Mouse (Mus musculus) testis, adult 10 weeks (tissue): ENCODE results near the gene Pkp3. TPM values are rescaled to one million over a fixed set of nuclear protein-coding genes. Genes with fewer than 3 reads are reported as not detected.

ENCODE experiments used
- polyA plus RNA-seq: library from polyadenylated mRNA; stranded (reverse); fragments of 350-450 nt; fragmentation: Illumina TruSeq; extraction: RNeasy Lipid Tissue Mini Kit (QIAGEN cat#74804); gene quantifications from one replicate; pipeline ENCODE4 v1.2.3, GENCODE M21; 2014; ENCODE audit warnings: low read depth, low replicate concordance

The Pkp3 gene
- not detected for polyA plus RNA-seq

GRCm38 (mm10) chr7:141077841-141078240, at the start of gene Pkp3:
Gene Pkp3 (plus strand): TSS chr7:141078218.

DNA sequence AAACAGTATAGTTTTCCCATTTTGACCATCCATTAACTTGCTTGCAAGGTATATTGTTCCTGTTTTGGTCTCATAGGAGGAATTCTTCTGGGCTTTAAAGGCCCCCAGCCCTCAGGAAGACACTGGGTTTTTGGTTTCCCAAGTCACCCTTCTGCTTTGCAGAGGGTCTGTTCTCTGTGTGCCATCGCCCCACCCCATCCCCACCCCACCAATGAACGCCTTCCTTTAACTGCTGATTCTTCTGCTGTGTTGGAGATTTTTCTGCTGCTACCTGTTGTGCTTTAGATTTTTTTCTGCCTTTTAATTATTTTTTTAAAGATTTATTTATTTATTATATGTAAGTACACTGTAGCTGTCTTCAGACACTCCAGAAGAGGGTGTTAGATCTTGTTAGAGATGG, 49.2 kb upstream of the Pkp3 start, which contains the start of gene Gm17387:
Gene Gm17387 (plus strand): TSS at position 301 of the 400 bp plus-strand sequence.

GRCm38 (mm10) chr7:141060426-141061242, 17.4 kb upstream of the Pkp3 start, which contains the start of gene B4galnt4:
Gene B4galnt4 (plus strand): TSS chr7:141061104.

DNA sequence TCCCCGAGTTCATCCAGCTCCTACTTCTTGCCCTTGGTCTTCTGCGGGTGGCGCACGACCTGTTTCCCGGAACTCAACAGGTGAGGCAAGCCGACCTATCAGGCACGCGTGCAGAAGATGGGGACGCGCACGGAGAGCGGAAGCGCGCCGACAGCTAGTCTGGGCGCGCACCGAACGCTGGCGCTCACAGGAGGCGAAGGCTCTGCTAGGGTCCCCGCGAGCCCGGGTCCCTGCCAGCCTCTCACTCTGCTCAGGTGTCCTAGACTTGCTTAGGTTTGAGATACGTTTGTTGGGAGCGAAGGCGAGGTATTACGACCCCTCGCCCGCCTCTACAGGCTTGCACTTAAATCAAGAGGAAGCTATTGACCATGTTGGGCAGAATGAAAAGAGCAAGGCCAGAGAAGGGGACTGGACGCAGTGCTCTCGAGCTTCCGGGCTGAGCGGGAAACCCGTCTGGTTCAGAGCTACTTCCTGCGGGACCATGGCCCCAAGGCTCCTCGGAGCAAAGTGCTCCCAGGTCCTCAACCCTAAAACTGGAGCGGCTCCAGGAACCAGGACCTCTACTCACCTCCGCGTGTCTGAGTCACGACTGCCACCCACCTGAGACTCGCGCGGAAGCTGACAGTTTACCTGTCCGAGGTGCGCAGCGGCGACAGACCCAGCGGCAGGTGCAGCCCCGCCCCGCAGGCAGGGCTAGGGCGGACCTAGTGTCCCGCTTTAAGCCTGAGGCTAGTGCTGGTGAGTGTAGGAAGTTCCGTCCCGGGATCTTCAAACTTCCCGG, 22.1 kb downstream of the Pkp3 start, which contains the start of gene Sigirr:
Gene Sigirr (minus strand): TSS at position 662 of the 781 bp plus-strand sequence.

DNA sequence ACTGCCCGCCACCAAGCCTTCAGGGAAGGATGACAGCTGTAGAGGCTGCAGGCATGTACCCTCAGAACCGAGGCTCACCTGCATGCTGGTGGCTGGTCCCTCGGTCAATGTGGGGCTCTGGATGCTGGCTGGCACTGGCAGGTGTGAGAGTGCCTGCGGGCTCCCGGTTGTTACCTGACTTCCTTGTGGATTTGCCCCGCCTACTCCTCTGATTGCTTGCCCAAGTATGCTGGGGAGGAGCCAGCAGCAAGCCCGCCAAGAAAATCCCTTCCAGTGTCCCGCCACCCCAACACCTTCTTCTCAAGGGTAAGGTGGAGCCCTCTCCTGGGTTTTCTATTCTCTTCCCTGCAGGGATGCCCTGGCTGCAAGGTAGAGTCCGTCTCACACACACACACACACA, 39.6 kb downstream of the Pkp3 start, which contains the start of gene Ano9:
Gene Ano9 (minus strand): TSS at position 171 of the 400 bp plus-strand sequence.

DNA sequence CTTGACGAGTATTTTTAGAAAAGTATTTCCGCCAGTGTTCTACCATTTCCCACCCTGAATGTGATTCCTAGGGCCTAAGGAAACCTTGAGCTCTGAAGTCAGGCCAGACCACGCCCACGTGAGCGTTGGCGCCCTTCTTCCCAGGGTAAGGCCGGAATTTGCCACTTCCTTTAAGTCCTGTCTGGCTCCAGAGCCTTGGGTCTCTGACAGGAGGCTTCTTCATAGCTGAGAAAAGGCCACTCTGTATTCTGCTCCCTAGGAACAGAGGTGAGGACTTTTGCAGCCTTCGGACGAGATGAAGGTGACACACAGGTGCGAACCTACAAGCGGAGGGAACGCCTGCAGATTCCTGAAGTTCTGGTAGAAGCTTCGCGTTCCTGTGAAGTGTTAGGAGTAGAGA, 44.2 kb downstream of the Pkp3 start, which contains the start of gene Ptdss2:
Gene Ptdss2 (plus strand): TSS at position 138 of the 400 bp plus-strand sequence.

Other genes starting within 250 kb of the Pkp3 start
- not detected for gene Urah, start 243.2 kb upstream of the Pkp3 start, polyA plus RNA-seq
- gene Scgb1c1, start 232.7 kb upstream of the Pkp3 start, polyA plus RNA-seq, result not detected
- gene Odf3, start 230.4 kb upstream of the Pkp3 start, polyA plus RNA-seq, result 8.1 TPM
- not detected for gene Gm45785, start 221.9 kb upstream of the Pkp3 start, polyA plus RNA-seq
- gene Ric8a, start 221.3 kb upstream of the Pkp3 start, polyA plus RNA-seq, result 2.5 TPM
- gene Bet1l, start 220.6 kb upstream of the Pkp3 start, polyA plus RNA-seq, result 4.3 TPM
- gene Psmd13, start 196.2 kb upstream of the Pkp3 start, polyA plus RNA-seq, result 142 TPM
- gene Sirt3, start 195.9 kb upstream of the Pkp3 start, polyA plus RNA-seq, result 9.5 TPM
- not detected for gene Cox8b, start 177.8 kb upstream of the Pkp3 start, polyA plus RNA-seq
- gene Nlrp6, start 157.3 kb upstream of the Pkp3 start, polyA plus RNA-seq, result not detected
- gene Pgghg, start 136.8 kb upstream of the Pkp3 start, polyA plus RNA-seq, result 0.11 TPM
- gene Ifitm5, start 127.9 kb upstream of the Pkp3 start, polyA plus RNA-seq, result not detected
- not detected for gene Gm45717, start 122.3 kb upstream of the Pkp3 start, polyA plus RNA-seq
- gene Ifitm2, start 122.2 kb upstream of the Pkp3 start, polyA plus RNA-seq, result 4.3 TPM
- not detected for gene Ifitm1, start 111.0 kb upstream of the Pkp3 start, polyA plus RNA-seq
- gene Ifitm3, start 67.4 kb upstream of the Pkp3 start, polyA plus RNA-seq, result 1.7 TPM
- gene Ifitm6, start 60.3 kb upstream of the Pkp3 start, polyA plus RNA-seq, result not detected
- gene Gm17387, start 49.1 kb upstream of the Pkp3 start, polyA plus RNA-seq, result not detected
- gene B4galnt4, start 17.1 kb upstream of the Pkp3 start, polyA plus RNA-seq, result 1.2 TPM
- not detected for gene Sigirr, start 22.4 kb downstream of the Pkp3 start, polyA plus RNA-seq
- gene Ano9, start 39.6 kb downstream of the Pkp3 start, polyA plus RNA-seq, result 0.18 TPM
- 179 TPM for gene Ptdss2, start 44.2 kb downstream of the Pkp3 start, polyA plus RNA-seq
- gene Rnh1, start 94.6 kb downstream of the Pkp3 start, polyA plus RNA-seq, result 0.41 TPM
- gene Hras, start 115.8 kb downstream of the Pkp3 start, polyA plus RNA-seq, result 6.3 TPM
- 9.5 TPM for gene Lrrc56, start 115.9 kb downstream of the Pkp3 start, polyA plus RNA-seq
- 18.2 TPM for gene Lmntd2, start 135.9 kb downstream of the Pkp3 start, polyA plus RNA-seq
- gene Rassf7, start 137.6 kb downstream of the Pkp3 start, polyA plus RNA-seq, result 2.4 TPM
- 24.6 TPM for gene Phrf1, start 150.6 kb downstream of the Pkp3 start, polyA plus RNA-seq
- gene Irf7, start 188.3 kb downstream of the Pkp3 start, polyA plus RNA-seq, result 2.1 TPM
- gene Cdhr5, start 198.6 kb downstream of the Pkp3 start, polyA plus RNA-seq, result 1.5 TPM
- not detected for gene Sct, start 200.9 kb downstream of the Pkp3 start, polyA plus RNA-seq
- gene Drd4, start 213.8 kb downstream of the Pkp3 start, polyA plus RNA-seq, result 1.1 TPM
- gene Deaf1, start 249.5 kb downstream of the Pkp3 start, polyA plus RNA-seq, result 1.2 TPM
- 15.0 TPM for gene Tmem80, start 249.5 kb downstream of the Pkp3 start, polyA plus RNA-seq